Mouse (Mus musculus): Measurements from ENCODE around the gene Numa1. TPM values are rescaled to one million over a fixed set of nuclear protein-coding genes. Genes with fewer than 3 reads are reported as not detected.
"Not testable (repeated sequence)": the region's sequence is repeated elsewhere in the genome, so short reads cannot be mapped to it uniquely, and the experiment has no call there.

The Numa1 gene
- polyA plus RNA-seq, 1 experiment from 2014 or later = 73.5 TPM

DNA sequence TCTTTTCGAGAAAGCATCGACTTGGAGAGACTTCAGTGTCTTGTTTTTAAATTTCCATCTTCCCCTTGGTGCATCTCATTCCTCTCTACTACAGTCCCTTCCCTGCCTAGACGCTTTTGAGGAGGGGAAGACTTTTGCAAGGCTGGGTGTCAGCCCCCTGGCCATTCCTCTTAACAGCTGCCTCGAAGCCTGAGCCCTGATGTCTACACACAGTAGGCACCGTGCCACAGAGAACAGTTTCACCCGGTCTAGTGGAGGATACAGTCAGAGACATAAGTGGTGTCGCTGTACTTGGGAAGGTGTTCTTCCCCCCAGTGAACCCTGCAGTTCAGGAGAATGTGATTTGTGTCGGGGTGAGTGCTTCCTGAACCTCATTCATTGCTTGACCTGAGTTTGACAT, 27.2 kb upstream of the Numa1 start:
- WGBS = 58% methylated on average over 8 of the region's 8 CpGs
- peak overlapping the region; percentile 71 for H3K4me2 ChIP-seq
- peaks cover 34% of the 10 kb centered on the region for H3K36me3 ChIP-seq
- peak overlapping the region; percentile 76 for H3K9ac ChIP-seq
- peak overlapping the region; percentile 78 for H3K4me3 ChIP-seq (replicated peaks)
- no peaks in the 10 kb centered on the region for H3K9me3 ChIP-seq (replicated peaks)
- peak overlapping the region; percentile 95; the same call in 1 of the 2 replicates for H3K27ac ChIP-seq
- no peak for ATAC-seq (replicated peaks; ENCODE audit: low FRiP score)
- no peaks in the 10 kb centered on the region for H3K27me3 ChIP-seq
- peaks cover 24% of the 10 kb centered on the region for H3K4me1 ChIP-seq

DNA sequence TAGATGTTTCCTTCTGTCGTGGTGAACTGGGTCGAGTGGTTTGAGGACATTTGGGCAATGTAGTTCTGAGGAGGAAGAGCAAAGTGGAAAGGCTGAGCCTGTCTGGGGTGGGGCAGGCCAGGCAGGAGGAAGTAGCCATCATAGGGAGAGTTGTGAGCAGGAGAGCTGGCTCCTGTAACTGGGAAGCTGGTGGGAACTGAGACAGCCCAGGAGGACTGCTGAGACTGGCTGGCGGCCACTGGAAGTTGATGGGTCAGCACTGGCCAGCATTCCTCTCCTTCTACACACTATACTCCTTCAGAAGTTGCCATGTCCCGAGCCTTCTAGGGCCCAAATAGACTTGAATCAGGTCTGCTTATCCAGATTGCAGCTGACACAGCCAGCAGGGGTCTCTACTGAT, 25.5 kb upstream of the Numa1 start:
- H3K9ac ChIP-seq = 0 out of 2 replicates have a peak overlapping the region, but pooled peaks have one; percentile 18
- H3K36me3 ChIP-seq = peaks cover 39% of the 10 kb centered on the region
- peak overlapping the region; percentile 3; the same call in 1 of the 2 replicates for H3K4me2 ChIP-seq
- no peak overlapping the region for H3K4me3 ChIP-seq (replicated peaks)
- ATAC-seq (replicated peaks; ENCODE audit: low FRiP score) = no peak
- no peaks in the 10 kb centered on the region for H3K27me3 ChIP-seq
- no peaks in the 10 kb centered on the region for H3K9me3 ChIP-seq (replicated peaks)
- 86% methylated on average over 4 of the region's 4 CpGs for WGBS
- no peak overlapping the region for H3K27ac ChIP-seq
- H3K4me1 ChIP-seq = peaks cover 24% of the 10 kb centered on the region

DNA sequence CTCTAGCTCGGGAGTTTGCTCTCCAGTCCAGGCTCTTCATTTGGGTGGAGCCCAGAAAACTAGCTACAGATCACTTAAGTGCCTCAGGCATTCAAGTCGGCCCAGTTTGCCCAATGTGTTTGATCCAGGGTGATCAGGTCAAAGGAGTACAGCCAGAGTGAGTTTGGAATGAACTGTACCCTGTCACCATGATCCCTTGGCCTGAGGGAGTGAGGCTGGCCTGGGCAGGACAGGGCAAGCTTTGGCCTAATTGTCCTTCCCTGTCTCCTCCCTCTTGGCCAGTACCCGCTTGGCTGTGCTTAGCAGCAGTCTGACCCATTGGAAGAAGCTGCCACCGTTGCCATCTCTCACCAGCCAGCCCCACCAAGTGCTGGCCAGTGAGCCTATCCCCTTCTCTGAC, 23.8 kb upstream of the Numa1 start:
- 89% methylated on average over 4 of the region's 4 CpGs for WGBS
- peaks cover 56% of the 10 kb centered on the region for H3K36me3 ChIP-seq
- no peak overlapping the region for H3K4me2 ChIP-seq

DNA sequence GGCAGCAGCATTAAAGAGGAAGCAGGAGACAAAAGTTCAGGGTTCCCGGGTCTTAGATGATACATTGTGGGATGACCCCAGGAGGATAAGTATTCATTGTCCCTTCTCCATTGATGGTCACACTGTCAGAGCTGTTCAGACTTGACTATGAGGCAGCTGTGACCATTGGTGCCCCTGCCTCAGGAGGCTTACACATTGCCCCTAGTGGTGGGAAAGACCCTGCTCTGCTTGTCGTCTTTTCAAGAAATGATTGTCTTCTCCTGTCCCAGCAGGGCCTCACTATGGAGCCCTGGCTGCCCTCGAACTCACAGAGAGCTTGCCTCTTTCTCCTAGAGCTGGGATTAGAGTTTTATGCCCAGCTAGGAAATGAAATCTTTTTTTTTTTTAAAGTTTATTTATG, 21.9 kb upstream of the Numa1 start:
- no peaks in the 10 kb centered on the region for H3K9me3 ChIP-seq (replicated peaks)
- no peak for ATAC-seq (replicated peaks; ENCODE audit: low FRiP score)
- H3K4me2 ChIP-seq = no peak overlapping the region
- H3K4me1 ChIP-seq = peaks cover 13% of the 10 kb centered on the region
- no peak overlapping the region for H3K4me3 ChIP-seq (replicated peaks)
- WGBS = 69% methylated on average over 3 of the region's 3 CpGs
- H3K36me3 ChIP-seq = peaks cover 60% of the 10 kb centered on the region
- H3K27me3 ChIP-seq = no peaks in the 10 kb centered on the region
- no peak overlapping the region for H3K27ac ChIP-seq
- no peak overlapping the region for H3K9ac ChIP-seq

More for the DNA sequence above, 23.8 kb upstream of the Numa1 start:
- ATAC-seq (replicated peaks; ENCODE audit: low FRiP score) = no peak
- H3K27ac ChIP-seq = no peak overlapping the region
- no peak overlapping the region for H3K9ac ChIP-seq
- H3K27me3 ChIP-seq = no peaks in the 10 kb centered on the region
- no peak overlapping the region for H3K4me3 ChIP-seq (replicated peaks)
- H3K4me1 ChIP-seq = peaks cover 22% of the 10 kb centered on the region
- no peaks in the 10 kb centered on the region for H3K9me3 ChIP-seq (replicated peaks)

DNA sequence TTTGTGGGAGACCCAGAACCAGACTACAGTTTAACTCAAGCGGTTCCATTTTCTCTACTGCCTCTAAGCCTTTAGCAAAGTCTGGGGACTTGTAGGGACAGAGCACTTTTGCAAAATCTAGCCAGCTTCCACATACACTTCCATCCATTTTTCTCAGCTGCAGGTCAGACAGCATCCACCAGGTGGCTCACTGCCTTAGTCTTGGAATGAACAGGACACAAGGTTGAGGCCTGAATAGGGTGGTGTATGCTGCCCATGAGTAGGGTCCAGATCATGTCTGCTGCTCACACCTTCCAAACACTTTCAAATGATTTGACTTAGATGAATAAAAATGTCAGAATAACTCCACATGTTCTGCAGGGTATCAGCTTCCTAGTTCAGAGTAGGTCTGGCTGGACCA, 15.8 kb upstream of the Numa1 start:
- peaks cover 24% of the 10 kb centered on the region for H3K36me3 ChIP-seq
- WGBS = 11% methylated on average over 1 of the region's 1 CpGs
- ATAC-seq (replicated peaks; ENCODE audit: low FRiP score) = peak; percentile 79
- H3K9ac ChIP-seq = no peak overlapping the region
- H3K27me3 ChIP-seq = no peaks in the 10 kb centered on the region
- no peak overlapping the region for H3K4me3 ChIP-seq (replicated peaks)
- no peak overlapping the region for H3K27ac ChIP-seq
- H3K9me3 ChIP-seq (replicated peaks) = no peaks in the 10 kb centered on the region
- no peak overlapping the region for H3K4me2 ChIP-seq
- no peaks in the 10 kb centered on the region for H3K4me1 ChIP-seq

DNA sequence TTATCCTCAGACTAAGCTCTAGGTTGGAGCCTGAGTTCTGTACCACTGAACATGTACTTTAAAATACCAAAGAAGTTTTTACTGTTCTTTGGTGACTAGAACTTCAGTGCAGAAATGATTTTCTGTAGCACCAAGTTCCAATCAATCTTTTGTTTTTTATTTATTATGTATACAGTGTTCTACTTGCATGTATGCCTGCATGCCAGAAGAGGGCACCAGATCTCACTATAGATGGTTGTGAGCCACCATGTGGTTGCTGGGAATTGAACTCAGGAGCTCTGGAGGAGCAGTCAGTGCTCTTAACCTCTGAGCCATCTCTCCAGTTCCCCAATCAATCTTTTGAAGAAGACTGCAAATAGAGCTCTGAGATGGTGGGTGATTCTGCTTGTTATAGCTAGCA, 8.0 kb upstream of the Numa1 start:
- not testable (repeated sequence) for H3K9me3 ChIP-seq (replicated peaks); H3K36me3 ChIP-seq; H3K27me3 ChIP-seq; H3K4me2 ChIP-seq; ATAC-seq (replicated peaks; ENCODE audit: low FRiP score); H3K4me1 ChIP-seq; H3K9ac ChIP-seq; H3K27ac ChIP-seq; H3K4me3 ChIP-seq (replicated peaks)

DNA sequence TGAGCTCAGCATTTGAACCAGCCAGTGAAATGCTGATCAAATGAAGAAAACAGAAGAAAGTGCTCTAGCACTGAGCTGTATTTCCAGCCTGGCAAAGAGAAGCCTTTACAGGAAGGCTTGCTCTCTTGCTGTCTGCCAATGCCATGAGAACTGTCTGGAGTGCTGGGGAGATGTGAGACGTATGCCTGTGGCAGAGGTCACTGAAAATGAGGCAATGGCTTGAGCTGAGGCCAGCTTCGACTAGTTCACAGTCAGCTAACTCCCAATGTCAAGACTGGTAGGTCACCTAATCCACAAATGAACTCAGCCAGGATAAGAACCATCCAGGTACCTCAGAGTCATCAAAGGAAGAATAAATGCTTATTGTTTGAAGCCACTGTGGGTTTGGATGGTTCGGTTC, 5.8 kb upstream of the Numa1 start:
- Histone ChIP-seq H3K4me1 (peaks cover 6% of the 10 kb centered on the region), H3K27ac (no peak overlapping the region), H3K27me3 (no peaks in the 10 kb centered on the region), H3K4me3 (replicated peaks) (no peak overlapping the region), H3K9me3 (replicated peaks) (no peaks in the 10 kb centered on the region), H3K36me3 (no peaks in the 10 kb centered on the region), H3K4me2 (no peak overlapping the region), H3K9ac (no peak overlapping the region)
- WGBS = 77% methylated on average over 3 of the region's 3 CpGs
- ATAC-seq (replicated peaks; ENCODE audit: low FRiP score) = no peak

DNA sequence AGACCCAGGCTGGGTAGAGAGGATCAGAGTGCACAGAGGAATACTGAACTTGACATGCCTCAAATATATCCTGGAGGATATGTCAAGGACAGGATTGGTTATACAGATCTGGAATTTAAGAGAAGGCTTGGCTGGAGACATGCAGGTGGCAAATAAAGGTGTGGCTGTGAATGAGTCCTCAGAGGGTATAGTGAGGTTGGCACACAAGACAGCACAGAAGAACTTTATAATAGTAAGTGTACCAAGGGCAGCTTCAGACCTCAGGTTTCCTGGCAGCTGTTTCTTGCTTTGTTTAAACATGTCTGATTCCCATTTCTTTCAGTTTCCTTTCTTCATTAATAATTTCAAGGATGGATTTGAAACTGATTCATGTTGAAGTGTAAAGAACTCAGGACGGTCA, 1.4 kb upstream of the Numa1 start:
- H3K9me3 ChIP-seq (replicated peaks) = no peaks in the 10 kb centered on the region
- H3K4me1 ChIP-seq = peaks cover 24% of the 10 kb centered on the region
- 89% methylated on average over 1 of the region's 1 CpGs for WGBS
- H3K4me3 ChIP-seq (replicated peaks) = peak overlapping the region; percentile 81; the same call in 1 of the 2 replicates
- H3K27ac ChIP-seq = no peak overlapping the region
- ATAC-seq (replicated peaks; ENCODE audit: low FRiP score) = no peak
- peak overlapping the region; percentile 62 for H3K4me2 ChIP-seq
- no peaks in the 10 kb centered on the region for H3K27me3 ChIP-seq
- no peak overlapping the region for H3K9ac ChIP-seq
- 0 out of 2 replicates have a peak, but pooled peaks cover 4% of the 10 kb centered on the region for H3K36me3 ChIP-seq

DNA sequence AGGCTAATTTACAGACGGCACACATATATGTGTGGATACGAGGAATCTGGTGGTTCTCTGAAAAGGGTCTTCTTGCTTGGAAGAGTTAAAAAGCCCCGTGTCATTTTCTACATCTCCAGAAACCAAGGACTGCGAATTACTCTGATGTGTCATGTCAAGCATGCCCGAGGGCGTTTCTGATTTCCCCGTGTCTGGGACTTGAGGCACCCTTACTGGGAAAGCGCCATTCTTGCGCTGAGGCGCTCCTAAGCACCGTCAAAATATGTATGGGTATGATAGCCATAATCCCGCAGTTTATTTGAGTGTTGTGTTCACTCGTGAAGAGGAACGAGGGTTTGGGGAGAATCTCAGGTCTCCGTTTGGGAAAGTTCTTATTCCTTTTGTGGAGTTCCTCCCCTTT, 611 bp upstream of the Numa1 start:
- 4% methylated on average over 15 of the region's 15 CpGs for WGBS

DNA sequence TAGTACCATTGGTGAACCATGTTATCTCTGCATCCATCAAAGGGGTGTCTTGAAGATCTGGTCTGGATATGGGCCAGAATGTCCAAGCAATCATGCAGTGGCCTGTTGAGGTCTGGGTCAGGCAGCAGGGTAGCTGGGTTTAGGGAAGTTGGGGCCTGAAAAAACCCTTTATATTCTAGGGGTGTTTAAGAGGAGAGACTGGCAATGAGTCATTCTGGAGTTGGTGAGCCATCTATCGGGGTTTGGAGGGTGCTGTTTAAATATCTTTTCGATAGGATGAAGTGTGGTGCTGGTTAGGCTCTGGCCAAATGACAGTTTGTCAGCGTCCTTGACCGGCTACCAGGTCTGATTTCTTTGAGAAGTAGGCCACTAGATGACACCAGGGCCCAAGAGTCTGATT, 2.0 kb downstream of the Numa1 start:
- no peak for ATAC-seq (replicated peaks; ENCODE audit: low FRiP score)
- Histone ChIP-seq H3K9me3 (replicated peaks) (no peaks in the 10 kb centered on the region), H3K4me1 (peaks cover 24% of the 10 kb centered on the region), H3K4me2 (no peak overlapping the region), H3K27ac (no peak overlapping the region), H3K36me3 (0 out of 2 replicates have a peak, but pooled peaks cover 8% of the 10 kb centered on the region), H3K4me3 (replicated peaks) (no peak overlapping the region), H3K9ac (no peak overlapping the region), H3K27me3 (no peaks in the 10 kb centered on the region)
- 90% methylated on average over 4 of the region's 4 CpGs for WGBS

More for the DNA sequence above, 611 bp upstream of the Numa1 start:
- Histone ChIP-seq H3K4me2 (peak overlapping the region; percentile 62), H3K9ac (peak overlapping the region; percentile 60), H3K27ac (peak overlapping the region; percentile 77), H3K27me3 (no peaks in the 10 kb centered on the region), H3K36me3 (0 out of 2 replicates have a peak, but pooled peaks cover 4% of the 10 kb centered on the region), H3K4me3 (replicated peaks) (peak overlapping the region; percentile 81), H3K9me3 (replicated peaks) (no peaks in the 10 kb centered on the region), H3K4me1 (peaks cover 24% of the 10 kb centered on the region)
- peak; percentile 47; the same call in 1 of the 2 replicates for ATAC-seq (replicated peaks; ENCODE audit: low FRiP score)

DNA sequence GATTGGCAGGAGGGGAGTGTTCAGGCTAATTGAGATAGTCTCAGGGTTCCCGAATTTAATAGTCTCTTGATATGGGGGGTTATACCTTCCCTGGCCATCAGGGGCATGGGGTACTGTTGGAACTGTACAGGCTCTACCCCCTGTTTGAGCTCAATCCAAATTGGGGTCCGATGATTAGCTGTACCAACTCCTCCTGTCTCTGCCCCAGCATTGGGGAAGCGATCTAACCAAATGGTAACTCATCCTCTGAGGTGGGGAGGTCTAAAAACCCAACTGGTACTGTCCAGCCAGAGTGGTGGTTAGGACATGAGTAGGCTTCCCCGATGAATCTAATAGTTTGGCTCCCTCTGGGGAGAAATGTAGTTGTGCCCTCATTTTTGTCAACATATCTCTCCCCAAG, 3.1 kb downstream of the Numa1 start:
- ATAC-seq (replicated peaks; ENCODE audit: low FRiP score) = no peak
- Histone ChIP-seq H3K27me3 (no peaks in the 10 kb centered on the region), H3K27ac (no peak overlapping the region), H3K4me3 (replicated peaks) (no peak overlapping the region), H3K9ac (no peak overlapping the region), H3K9me3 (replicated peaks) (no peaks in the 10 kb centered on the region), H3K4me2 (no peak overlapping the region), H3K4me1 (peaks cover 24% of the 10 kb centered on the region), H3K36me3 (0 out of 2 replicates have a peak, but pooled peaks cover 8% of the 10 kb centered on the region)
- WGBS = 95% methylated on average over 4 of the region's 4 CpGs

DNA sequence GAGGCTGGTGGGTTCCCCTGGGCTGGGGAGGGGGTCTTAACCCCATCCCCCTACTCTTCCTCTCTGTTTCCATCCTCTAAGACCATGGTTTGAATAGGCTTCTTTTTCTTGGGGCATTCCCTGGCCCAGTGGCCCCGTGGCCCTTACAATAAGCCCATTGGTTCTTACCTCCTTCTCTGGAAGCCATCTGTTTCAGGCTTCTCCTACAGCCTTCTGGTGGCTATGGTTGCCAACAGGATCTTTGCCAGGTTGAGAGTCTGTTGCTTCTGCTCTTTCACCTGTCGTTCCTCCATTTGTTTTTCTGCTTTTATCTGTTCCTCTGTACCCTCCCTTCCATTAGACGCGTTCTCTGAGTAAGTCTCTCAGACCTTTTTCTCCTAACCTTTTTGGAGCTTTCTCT, 3.7 kb downstream of the Numa1 start:
- H3K4me2 ChIP-seq = no peak overlapping the region

DNA sequence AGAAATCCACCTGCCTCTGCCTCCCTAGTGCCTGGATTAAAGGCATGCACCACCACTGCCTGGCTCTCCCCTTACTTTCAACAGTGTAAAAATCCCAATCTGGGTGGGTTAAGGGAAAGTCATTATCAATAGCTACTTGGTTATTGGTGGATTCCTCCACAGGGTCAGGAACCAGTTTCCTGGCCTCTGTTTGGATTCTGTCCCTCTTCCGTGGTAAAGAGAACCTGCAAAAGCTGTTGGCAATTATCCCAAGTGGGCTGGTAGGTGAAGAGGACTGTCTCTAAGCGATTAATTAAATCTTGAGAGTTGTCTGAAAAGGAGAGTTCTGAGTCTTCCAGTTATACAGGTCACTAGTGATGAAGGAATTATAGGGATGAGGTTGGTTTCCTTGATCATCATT, 4.4 kb downstream of the Numa1 start:
- ATAC-seq (replicated peaks; ENCODE audit: low FRiP score) = no peak
- Histone ChIP-seq H3K36me3 (0 out of 2 replicates have a peak, but pooled peaks cover 8% of the 10 kb centered on the region), H3K9ac (no peak overlapping the region), H3K27me3 (no peaks in the 10 kb centered on the region), H3K4me3 (replicated peaks) (no peak overlapping the region), H3K9me3 (replicated peaks) (no peaks in the 10 kb centered on the region), H3K27ac (no peak overlapping the region), H3K4me2 (no peak overlapping the region), H3K4me1 (peaks cover 18% of the 10 kb centered on the region)
- WGBS = 84% methylated on average over 2 of the region's 2 CpGs

More for the DNA sequence above, 3.7 kb downstream of the Numa1 start:
- Histone ChIP-seq H3K27me3 (no peaks in the 10 kb centered on the region), H3K27ac (no peak overlapping the region), H3K4me3 (replicated peaks) (no peak overlapping the region), H3K9ac (no peak overlapping the region), H3K9me3 (replicated peaks) (no peaks in the 10 kb centered on the region), H3K36me3 (0 out of 2 replicates have a peak, but pooled peaks cover 8% of the 10 kb centered on the region), H3K4me1 (peaks cover 22% of the 10 kb centered on the region)
- WGBS = 92% methylated on average over 4 of the region's 4 CpGs
- no peak for ATAC-seq (replicated peaks; ENCODE audit: low FRiP score)
